Mouse (Mus musculus) neural tube, embryonic 12.5 days (tissue): ENCODE results near the gene Fbrs. TPM values are rescaled to one million over a fixed set of nuclear protein-coding genes. Genes with fewer than 3 reads are reported as not detected.

Experiments used
- ATAC-seq: fragments of 200-750 bp; cut with Nextera tagmentation; 2 replicates; pipeline ENCODE4 v1.8.0; 2017; ENCODE audit warnings: low read depth, mild to moderate bottlenecking, moderate TSS enrichment, moderate library complexity; ENCODE audit not compliant: low FRiP score
- H3K27ac ChIP-seq: fragments of 300-500 bp; sonication (generic); 2 replicates; pipeline ENCODE4 v1.5.1; 2016
- H3K27me3 ChIP-seq: fragments of 300-500 bp; sonication (generic); replicated peaks from 2 replicates; pipeline ENCODE4 v1.6.1; 2016; ENCODE audit warnings: mild to moderate bottlenecking
- H3K36me3 ChIP-seq: fragments of 300-500 bp; sonication (generic); 2 replicates; pipeline ENCODE4 v1.6.1; 2016; ENCODE audit warnings: mild to moderate bottlenecking
- H3K4me1 ChIP-seq: fragments of 300-500 bp; sonication (generic); 2 replicates; pipeline ENCODE4 v1.6.1; 2016
- H3K4me2 ChIP-seq: fragments of 300-500 bp; sonication (generic); replicated peaks from 2 replicates; pipeline ENCODE4 v1.6.1; 2016; ENCODE audit warnings: mild to moderate bottlenecking
- H3K4me3 ChIP-seq: fragments of 300-500 bp; sonication (generic); 2 replicates; pipeline ENCODE4 v1.5.1; 2016
- H3K9ac ChIP-seq: fragments of 300-500 bp; sonication (generic); 2 replicates; pipeline ENCODE4 v1.6.1; 2016; ENCODE audit warnings: mild to moderate bottlenecking
- H3K9me3 ChIP-seq: fragments of 300-500 bp; sonication (generic); 2 replicates; pipeline ENCODE4 v1.6.1; 2016; ENCODE audit warnings: mild to moderate bottlenecking
- WGBS: fragments of 180-500 bp; shearing (Covaris S2); methylation state at CpG from one replicate; pipeline ENCODE4 v1.1.7; 2016; 5-methylcytosine and 5-hydroxymethylcytosine counted together
- polyA plus RNA-seq: library from polyadenylated mRNA; unstranded; fragments of >200 nt; fragmentation: Nextera tagmentation; extraction: Ambion mirVana; gene quantifications from 2 replicates; pipeline ENCODE4 v1.2.1, GENCODE M21; 2016

The Fbrs gene
- polyA plus RNA-seq, 1 experiment from 2014 or later, result 13.1 TPM

DNA sequence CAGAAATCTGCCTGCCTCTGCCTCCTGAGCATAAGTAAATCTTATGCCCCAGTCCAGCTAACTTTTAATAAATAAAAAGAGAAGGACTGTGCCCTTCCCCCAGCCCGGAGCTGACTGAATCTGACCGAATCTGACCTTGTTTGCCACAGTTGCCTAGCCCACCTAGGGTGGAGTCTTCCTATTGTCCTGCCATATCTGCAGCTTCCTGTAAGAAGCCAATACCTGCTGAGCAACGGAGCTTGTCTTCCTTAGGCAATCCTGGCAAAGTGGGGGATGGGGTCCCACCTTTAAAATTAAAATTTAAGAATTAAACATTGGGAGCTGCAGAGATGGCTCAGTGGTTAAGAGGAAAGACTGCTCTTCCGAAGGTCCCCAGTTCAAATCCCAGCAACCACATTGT lies 12.4 kb upstream of the Fbrs start:
- no peak overlapping the region for H3K27ac ChIP-seq
- H3K9me3 ChIP-seq, result no peaks in the 10 kb centered on the region
- H3K9ac ChIP-seq, result no peak overlapping the region
- ATAC-seq, result no peak
- no peak overlapping the region for H3K4me2 ChIP-seq
- H3K4me1 ChIP-seq, result no peaks in the 10 kb centered on the region
- H3K4me3 ChIP-seq, result no peak overlapping the region
- peaks cover 32% of the 10 kb centered on the region for H3K36me3 ChIP-seq
- WGBS, result 96% methylated on average over 4 of the region's 4 CpGs
- H3K27me3 ChIP-seq, result no peaks in the 10 kb centered on the region

DNA sequence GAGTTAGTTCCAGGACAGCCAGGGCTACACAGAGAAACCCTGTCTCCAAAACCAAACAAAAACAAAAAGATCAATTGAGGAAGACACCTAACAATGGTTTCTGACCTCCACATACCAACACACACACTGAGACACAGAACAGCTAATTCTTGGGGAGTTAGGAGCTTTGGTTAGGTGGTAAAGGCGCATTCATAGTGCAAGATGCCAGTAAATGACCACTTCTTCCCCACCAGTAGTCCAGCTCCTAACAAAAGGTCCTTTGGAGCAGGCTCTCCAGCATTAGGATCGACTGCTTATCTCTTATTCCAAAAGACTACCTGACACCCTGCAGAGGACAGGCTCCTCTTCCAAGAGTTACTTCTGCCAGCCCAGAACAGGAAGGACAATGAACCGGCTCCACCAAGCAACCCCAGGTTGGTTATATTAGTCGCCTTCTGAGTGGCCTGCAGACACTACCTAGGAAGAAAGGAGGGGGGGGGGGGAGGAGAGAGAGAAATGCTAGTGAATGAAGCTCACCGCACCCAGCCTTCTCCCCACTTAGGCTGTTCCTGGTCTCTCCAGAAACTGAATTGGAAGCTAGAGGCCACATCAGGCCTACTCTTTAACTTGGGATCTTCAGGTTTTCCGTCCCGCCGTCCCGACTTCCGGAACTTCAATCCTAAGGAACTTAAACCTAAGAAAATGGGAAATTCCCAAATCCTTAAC lies 8.8 kb upstream of the Fbrs start:
- no peaks in the 10 kb centered on the region for H3K9me3 ChIP-seq
- ATAC-seq, result peak; percentile 30
- WGBS, result 11% methylated on average over 10 of the region's 10 CpGs
- H3K9ac ChIP-seq, result peak overlapping the region; percentile 94
- H3K4me1 ChIP-seq, result peaks cover 10% of the 10 kb centered on the region
- H3K27me3 ChIP-seq, result no peaks in the 10 kb centered on the region
- H3K4me3 ChIP-seq, result peak overlapping the region; percentile 89
- peak overlapping the region; percentile 91 for H3K4me2 ChIP-seq
- peak overlapping the region; percentile 96 for H3K27ac ChIP-seq
- peaks cover 45% of the 10 kb centered on the region for H3K36me3 ChIP-seq

DNA sequence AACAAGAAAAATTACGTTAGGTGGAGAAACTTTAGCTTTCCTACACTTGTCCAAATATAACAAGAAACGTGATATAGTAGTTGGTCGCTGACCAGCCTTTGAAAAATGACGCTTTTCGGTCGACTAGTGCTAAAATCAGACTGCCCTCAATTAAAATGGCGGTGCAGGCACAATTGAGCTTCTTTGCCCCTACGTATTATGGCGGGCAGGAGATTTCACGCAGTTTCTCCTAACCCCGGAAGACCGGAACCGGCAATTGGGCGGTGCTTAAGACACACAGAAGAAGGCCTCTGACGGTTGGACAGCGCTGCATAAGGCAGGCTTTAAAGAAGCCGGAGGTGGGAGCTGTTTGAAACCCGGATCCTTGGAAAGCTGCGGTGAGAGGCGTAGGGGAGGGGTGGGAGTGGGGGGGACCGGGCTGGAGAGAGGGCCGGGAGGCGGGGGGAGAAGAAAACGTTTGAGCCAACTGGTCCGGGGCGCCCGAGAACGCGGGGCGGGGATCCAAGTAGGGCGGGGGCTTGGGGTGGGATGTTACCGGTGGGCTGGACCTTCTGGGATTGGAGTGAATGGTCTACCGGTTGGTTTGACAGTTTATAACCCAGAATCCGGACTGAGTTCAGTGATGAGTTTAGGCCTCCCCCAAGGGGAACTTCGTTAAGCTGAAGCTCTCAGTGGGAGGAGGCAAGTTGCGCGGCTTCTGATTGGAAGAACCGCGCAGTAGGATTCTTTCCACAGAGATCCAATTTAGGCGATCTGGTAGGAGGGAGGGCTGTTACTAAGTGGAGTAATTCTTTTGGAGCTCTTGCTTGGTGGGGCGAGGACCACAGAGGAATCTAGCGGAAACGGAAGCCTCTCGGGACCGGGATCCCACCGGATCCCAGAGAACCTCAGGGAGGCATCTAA lies 8.0 kb upstream of the Fbrs start:
- H3K4me2 ChIP-seq, result peak overlapping the region; percentile 91
- peak overlapping the region; percentile 89 for H3K4me3 ChIP-seq
- peak overlapping the region; percentile 96 for H3K27ac ChIP-seq
- H3K9ac ChIP-seq, result peak overlapping the region; percentile 94
- no peaks in the 10 kb centered on the region for H3K27me3 ChIP-seq
- no peaks in the 10 kb centered on the region for H3K9me3 ChIP-seq
- under 1% methylated on average over 45 of the region's 46 CpGs for WGBS
- peak; percentile 93 for ATAC-seq
- H3K4me1 ChIP-seq, result peaks cover 10% of the 10 kb centered on the region
- H3K36me3 ChIP-seq, result peaks cover 47% of the 10 kb centered on the region

DNA sequence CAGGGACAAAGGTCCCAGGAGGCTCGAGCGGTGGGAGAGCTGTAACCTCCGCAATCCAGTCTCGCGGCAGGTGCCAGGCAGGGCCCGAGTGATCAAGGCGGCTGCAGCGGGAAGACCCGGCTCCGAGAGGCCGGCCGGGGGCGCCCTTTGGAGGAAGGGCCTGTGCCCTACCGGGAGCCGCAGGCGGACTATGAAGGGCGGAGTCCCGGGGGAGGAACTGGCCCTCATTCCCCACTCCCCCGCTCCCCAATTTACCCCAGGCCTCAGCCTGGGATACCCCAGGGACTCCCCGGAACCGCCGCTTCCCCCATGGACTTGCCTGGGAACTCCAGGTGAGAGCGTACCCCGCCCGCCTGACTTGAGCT lies 7.4 kb upstream of the Fbrs start:
- Histone ChIP-seq H3K9ac (peak overlapping the region; percentile 94), H3K4me1 (peaks cover 10% of the 10 kb centered on the region), H3K4me2 (peak overlapping the region; percentile 91), H3K27ac (peak overlapping the region; percentile 96), H3K9me3 (no peaks in the 10 kb centered on the region), H3K36me3 (peaks cover 50% of the 10 kb centered on the region), H3K4me3 (peak overlapping the region; percentile 89), H3K27me3 (no peaks in the 10 kb centered on the region)
- WGBS, result under 1% methylated on average over 25 of the region's 25 CpGs
- peak; percentile 49; the same call in 1 of the 2 replicates for ATAC-seq

DNA sequence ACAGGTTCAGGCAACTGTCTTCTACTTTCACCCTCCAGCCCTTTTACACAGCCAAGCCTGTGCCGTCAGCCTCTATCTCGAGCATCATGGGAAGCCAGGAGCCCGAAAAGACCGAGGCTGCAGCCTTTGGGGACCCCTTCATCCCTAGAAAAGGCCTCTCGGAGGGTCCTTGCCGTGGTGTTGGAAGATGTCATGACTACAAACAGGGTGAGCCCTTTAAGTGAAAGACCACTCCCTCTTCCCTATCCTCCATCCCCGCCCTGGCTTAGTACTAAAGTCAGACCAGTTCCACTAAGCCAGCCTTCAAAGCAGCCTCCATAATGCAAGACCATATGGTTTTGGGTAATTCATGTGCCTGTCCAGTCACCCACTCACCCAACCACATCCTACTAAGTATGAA lies 6.9 kb upstream of the Fbrs start:
- no peak for ATAC-seq
- WGBS, result 1% methylated on average over 7 of the region's 7 CpGs

DNA sequence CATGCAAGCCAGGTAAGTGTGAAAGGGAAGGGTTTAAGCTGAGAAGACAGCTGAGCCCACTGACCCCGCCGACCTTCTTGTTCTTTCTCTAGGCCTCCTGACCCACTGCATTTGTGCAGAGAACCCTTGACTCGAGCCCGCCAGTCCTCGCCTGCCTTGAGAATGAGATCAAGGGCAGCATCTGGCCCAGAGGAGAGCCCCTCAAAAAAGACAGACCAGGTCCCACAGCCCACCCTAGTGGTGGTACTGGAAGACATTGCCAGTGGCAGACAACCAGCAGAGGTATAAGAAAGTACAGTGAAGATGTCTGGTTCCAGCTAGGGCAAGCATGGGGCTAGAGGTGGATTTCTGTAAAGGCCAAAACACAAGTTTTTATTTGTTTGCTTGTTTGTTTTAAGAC lies 5.3 kb upstream of the Fbrs start:
- Histone ChIP-seq H3K9ac (no peak overlapping the region), H3K36me3 (peaks cover 38% of the 10 kb centered on the region), H3K4me2 (no peak overlapping the region), H3K27ac (no peak overlapping the region), H3K4me1 (peaks cover 19% of the 10 kb centered on the region), H3K4me3 (no peak overlapping the region), H3K9me3 (no peaks in the 10 kb centered on the region), H3K27me3 (no peaks in the 10 kb centered on the region)
- WGBS, result 85% methylated on average over 5 of the region's 5 CpGs
- no peak for ATAC-seq

More for the DNA sequence above, 6.9 kb upstream of the Fbrs start:
- Histone ChIP-seq H3K9me3 (no peaks in the 10 kb centered on the region), H3K9ac (peak overlapping the region; percentile 94), H3K27me3 (no peaks in the 10 kb centered on the region), H3K4me3 (peak overlapping the region; percentile 89), H3K4me1 (peaks cover 14% of the 10 kb centered on the region), H3K4me2 (peak overlapping the region; percentile 91), H3K36me3 (peaks cover 50% of the 10 kb centered on the region), H3K27ac (peak overlapping the region; percentile 96)

DNA sequence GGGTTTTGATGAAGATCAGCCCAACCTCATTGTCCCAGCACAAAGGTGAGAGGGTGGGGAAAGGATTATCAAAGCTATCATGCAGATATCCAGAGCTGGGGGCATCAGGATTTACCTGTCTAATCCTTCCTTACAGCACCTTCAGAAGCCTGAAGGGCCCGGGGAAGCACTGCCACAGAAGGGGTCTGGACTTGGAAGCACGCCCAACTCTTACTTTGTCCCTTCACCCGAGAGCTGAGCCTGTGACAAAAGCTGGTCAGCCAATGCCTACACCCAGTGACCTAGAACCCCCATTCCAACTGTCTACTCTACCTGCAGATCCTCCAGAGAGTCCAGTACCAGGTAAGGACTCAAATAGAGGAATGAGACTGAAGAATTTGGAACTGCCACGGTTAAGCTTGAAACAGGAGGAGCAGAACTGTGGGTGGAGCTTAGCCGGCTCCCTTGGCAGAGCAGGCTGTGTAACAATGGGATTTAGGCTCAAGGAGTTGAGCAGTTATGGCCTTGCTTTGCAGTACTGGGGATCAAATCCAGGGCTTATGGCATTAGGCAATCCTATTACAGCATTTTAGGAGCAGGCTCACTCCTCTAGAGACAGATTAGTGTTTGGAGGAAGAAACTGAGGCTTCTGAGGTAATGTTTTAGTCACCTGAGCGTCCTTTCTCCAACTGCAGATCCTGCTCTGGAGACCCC lies 4.5 kb upstream of the Fbrs start:
- Histone ChIP-seq H3K27me3 (no peaks in the 10 kb centered on the region), H3K4me2 (no peak overlapping the region), H3K9ac (no peak overlapping the region), H3K4me3 (no peak overlapping the region), H3K27ac (no peak overlapping the region), H3K36me3 (peaks cover 38% of the 10 kb centered on the region), H3K4me1 (peaks cover 19% of the 10 kb centered on the region), H3K9me3 (no peaks in the 10 kb centered on the region)
- ATAC-seq, result no peak
- 90% methylated on average over 6 of the region's 6 CpGs for WGBS

DNA sequence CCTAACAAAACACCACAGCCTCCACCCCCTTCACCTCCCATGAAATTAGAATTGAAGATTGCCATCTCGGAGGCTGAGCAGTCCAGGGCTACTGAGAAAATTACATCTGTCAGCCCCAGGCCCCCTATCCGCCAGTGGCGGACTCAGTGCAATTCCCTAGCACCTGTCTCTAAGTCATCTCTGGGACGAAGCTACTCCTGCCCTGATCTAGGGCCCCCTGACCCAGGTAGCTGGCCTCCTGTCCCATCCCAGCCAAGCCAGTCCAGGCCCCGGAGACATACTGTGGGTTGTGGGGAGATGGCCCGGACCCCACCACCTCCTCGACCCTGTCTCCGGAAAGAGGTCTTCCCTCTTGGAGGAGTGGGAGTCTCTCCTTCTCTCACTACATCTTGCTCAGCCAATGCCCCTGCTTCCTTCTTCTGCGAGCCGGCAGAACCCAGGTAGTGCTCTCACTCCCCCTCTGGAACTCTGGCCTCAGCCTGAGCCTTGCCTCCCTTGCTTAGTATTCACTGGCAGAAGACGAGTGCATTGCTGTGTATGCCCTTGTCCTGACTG lies 3.7 kb upstream of the Fbrs start:
- Histone ChIP-seq H3K27ac (no peak overlapping the region), H3K27me3 (no peaks in the 10 kb centered on the region), H3K9ac (no peak overlapping the region), H3K4me1 (peaks cover 27% of the 10 kb centered on the region), H3K36me3 (peaks cover 38% of the 10 kb centered on the region), H3K4me3 (no peak overlapping the region), H3K9me3 (no peaks in the 10 kb centered on the region), H3K4me2 (no peak overlapping the region)
- whole genome bisulfite sequencing, result 94% methylated on average over 11 of the region's 11 CpGs
- ATAC-seq, result no peak

DNA sequence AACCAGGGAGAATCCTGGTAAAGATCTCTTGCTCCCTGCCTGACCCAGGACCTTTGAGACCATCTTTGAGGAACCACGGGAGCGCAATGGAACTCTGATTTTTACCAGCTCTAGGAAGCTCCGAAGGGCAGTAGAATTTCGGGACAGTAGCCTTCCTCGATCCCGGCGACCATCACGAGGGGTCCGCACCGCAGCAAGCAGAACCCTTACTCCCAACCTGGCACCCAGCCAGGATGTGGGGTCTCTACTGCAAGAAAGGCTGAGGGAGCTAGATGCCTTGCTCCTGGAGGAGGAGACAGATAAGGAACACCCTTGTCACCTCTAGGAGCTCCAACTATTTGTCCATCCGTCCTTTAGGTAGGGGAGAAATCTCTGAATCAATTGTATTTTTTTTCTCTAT lies 2.7 kb upstream of the Fbrs start:
- Histone ChIP-seq H3K27me3 (no peaks in the 10 kb centered on the region), H3K36me3 (peaks cover 43% of the 10 kb centered on the region), H3K4me3 (no peak overlapping the region), H3K9ac (no peak overlapping the region), H3K4me2 (no peak overlapping the region), H3K4me1 (peaks cover 35% of the 10 kb centered on the region), H3K9me3 (no peaks in the 10 kb centered on the region), H3K27ac (no peak overlapping the region)
- ATAC-seq, result no peak
- 96% methylated on average over 11 of the region's 11 CpGs for WGBS

DNA sequence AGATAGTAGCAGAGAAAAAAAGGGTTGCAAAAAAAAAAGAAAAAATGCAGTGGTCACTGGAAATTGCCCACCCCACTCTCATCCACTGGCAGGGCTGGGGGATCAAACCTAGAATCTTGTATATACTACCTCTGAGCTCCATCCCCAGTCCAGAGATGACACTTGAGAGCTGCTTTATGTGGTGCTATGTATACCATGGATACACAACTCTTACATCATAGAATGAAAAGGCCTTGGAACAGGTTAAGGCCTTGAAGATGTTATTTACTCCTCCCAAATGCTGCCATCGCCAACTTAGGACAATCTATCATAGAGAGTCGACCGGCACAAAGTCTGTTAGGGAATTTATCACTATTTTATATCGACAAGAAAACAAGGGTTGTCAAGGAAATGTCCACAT lies 2.1 kb upstream of the Fbrs start:
- Histone ChIP-seq H3K4me2 (peak overlapping the region; percentile 94), H3K27ac (no peak overlapping the region), H3K9me3 (no peaks in the 10 kb centered on the region), H3K4me3 (peak overlapping the region; percentile 98; the same call in 1 of the 2 replicates), H3K4me1 (peaks cover 34% of the 10 kb centered on the region), H3K27me3 (no peaks in the 10 kb centered on the region), H3K9ac (peak overlapping the region; percentile 54; the same call in 1 of the 2 replicates), H3K36me3 (peaks cover 43% of the 10 kb centered on the region)
- WGBS, result 83% methylated on average over 4 of the region's 4 CpGs
- ATAC-seq, result no peak

DNA sequence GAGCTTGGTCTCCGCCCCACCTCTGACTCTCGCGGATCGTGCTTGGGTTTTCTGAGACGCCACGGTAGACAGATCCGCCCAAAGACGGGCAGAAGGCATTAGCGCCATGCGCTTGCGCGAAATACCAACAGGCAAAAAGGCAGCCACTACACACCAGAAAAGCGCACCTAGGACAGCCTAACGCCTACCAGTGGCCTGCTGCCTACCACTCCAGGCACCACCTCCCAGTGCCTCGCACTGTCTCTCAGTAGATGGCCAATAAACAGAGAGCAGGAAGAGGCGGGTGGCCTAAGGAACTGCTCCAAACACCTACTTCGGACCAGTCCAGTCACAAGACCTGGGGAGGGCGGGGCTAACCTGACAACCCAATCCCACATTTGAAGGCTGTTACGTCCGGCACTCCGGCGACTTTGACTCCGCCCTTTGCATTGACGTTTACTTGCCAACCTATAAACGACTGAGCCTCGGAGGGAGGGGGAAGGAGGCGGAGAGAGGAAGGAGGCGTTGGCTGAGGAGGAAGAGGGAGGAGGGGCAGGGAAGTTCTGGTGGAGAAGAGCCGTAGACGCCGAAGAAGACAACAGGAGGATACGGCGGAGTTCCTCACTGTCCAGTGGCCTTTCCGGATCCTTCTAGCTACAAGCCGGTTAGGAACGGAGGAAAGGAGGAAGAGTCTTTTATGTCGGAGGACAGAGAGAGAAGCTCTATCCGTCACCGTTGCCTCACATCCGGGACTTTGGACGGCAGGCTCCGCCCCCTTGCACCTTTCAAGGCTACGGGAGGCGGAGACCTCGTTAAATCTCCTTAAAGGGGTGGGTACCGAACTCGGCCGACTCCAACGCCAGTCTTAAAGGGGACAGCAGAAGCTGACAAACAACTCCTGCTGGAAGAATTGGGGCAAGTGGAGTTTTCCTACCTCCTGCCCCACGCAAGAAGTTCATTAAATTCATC lies 1.0 kb upstream of the Fbrs start:
- H3K9ac ChIP-seq, result peak overlapping the region; percentile 98
- H3K36me3 ChIP-seq, result peaks cover 52% of the 10 kb centered on the region
- peak overlapping the region; percentile 98 for H3K4me3 ChIP-seq
- H3K4me1 ChIP-seq, result peaks cover 25% of the 10 kb centered on the region
- no peaks in the 10 kb centered on the region for H3K27me3 ChIP-seq
- peak; percentile 94 for ATAC-seq
- no peaks in the 10 kb centered on the region for H3K9me3 ChIP-seq
- H3K4me2 ChIP-seq, result peak overlapping the region; percentile 94
- H3K27ac ChIP-seq, result peak overlapping the region; percentile 90
- WGBS, result under 1% methylated on average over 50 of the region's 50 CpGs
